Mouse (Mus musculus) thymus, postnatal 10 days (tissue): ENCODE measurements around the gene Sox6.

Experiments
- DNase-seq, 2 experiments: peaks; one replicate each; pipeline ENCODE4 v3.0.0; 2021; ENCODE audit warnings: low spot score in 2 of 2

Sox6 gene

DNA sequence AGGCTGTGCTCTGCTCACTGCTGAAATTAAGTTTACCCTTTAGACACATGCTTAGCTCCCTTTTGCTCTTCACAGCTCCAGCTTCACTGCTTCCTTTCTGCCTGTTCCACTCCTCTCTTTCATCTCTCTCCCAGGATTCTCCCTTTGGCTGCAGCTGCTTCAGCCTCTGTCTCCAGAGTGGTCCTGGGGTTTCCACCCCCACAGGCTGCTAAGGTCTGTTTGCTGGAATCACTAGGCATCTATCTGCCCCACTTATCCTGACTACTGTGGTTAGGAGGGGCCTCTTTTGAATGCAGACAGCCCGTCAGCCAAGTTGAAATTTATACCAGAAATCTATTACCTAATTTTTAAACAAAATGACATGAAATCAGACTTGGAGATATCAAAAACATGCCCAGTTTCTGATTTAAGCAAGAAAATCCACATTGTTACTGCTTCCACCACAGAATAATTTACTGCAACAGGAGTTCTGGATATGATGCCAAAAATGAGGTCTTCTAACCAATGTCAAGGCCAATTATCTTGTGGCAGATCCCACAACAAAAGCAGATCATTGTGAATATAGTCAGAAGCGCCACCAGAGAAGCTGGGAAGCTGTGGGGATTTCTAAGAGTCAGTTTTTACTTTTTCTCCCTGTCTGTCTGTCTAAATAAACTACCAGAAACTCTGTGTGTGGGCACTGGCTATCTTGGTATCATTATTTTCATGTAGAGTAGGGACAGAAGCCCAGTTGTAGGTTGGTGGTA is 552.8 kb downstream of the Sox6 start:
- DNase-seq: no peak

- no peak for DNase-seq
Measured at GRCm38 (mm10) chr7:115477763-115478162, 560.8 kb downstream of the Sox6 start.

DNA sequence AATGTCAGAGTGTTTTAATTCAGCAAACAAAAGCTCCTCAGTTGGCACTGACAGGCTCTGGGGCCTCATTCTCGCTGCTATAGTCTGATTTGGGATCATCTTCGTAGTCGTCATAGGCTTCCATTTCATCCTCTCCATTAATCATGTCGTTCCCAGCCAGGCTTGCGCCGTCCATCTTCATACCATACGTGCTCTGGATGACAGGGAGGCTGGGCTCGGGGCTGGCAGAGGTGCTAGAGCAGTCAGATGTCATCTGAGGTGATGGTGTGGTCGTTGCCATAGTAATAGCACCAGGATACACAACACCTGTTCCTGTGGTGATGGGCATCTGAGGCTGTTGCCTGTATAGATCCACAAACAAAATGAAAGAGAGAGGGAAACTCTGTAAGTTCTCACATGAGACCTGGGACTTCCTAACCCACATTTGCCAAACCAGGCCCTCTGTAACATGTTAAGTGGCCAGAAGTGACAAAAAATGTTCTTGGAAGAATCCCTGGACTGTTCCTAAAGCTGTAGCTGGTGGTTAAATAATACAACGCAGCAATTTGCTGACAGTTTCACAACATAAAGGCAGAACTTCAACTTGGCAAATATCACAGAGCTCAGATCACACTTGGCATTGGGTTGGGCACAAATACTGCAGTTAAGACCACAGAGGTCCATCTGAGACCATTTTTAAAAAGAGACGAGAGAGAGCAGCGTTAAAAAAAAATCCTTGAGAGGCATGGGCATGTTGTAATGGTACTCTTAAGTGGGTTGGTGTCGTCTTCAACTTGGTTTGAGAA is 561.5 kb downstream of the Sox6 start:
- no peak for DNase-seq

DNA sequence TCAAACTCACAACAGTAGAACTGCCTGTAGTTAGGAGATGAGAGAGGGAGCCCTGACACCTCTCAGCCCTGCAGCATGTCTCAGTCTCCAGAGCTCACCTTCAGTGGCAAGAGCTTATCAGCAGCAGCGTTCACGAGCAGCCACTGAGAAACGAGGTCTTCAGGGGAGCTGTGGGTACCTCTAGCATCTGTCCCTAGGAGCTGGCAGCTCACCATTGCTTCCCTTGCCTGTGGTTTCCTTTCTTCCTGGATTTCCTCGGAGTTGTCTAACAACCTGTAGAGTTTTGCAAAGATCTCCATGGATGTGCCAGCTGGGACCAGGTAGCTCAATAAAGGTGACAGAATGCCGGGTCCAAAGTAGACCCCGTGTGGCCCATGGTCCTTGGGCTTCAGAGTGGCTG is 563.4 kb downstream of the Sox6 start:
- DNase-seq: no peak

GRCm38 (mm10) chr7:115474115-115474514 is 564.5 kb downstream of the Sox6 start:
- no peak for DNase-seq

DNA sequence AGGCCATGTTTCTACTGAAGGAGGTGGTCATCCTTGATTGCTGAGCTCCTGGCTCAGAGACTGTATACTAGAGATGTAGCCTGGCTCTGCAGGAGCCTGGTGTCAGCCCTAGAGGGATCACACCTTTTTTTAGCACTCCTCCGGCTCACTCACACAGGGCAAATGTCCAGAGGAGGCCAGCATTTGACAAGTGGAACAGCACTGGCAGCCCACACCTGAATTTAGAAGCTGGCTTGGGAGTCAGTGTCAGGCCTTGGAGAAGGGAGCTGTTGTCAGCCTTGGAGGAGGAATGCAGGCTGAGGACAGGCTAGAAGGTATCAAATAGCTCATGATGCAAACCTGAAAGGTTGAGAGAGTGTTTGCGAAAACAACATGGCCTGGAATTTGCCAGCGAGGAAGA is 565.7 kb downstream of the Sox6 start:
- DNase-seq: no peak

DNA sequence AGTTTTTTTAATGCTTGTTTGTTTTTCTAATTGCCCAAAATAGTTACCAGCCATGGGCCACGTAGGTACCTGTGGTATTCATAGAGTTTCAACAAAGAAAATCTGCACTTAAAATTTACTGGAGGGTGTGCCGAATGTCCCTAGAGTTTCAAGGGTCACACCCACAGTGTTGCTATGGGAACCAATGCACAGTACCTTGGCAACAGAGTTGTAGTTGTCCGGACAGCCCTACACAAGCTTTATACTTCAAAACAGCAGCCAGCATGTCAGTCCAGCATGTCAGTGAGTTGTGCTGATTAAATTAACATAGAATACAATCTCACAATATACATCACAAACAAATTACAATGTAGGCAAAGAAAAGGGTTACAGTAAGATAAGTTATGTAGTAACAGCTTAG is 567.1 kb downstream of the Sox6 start:
- DNase-seq: no peak

DNA sequence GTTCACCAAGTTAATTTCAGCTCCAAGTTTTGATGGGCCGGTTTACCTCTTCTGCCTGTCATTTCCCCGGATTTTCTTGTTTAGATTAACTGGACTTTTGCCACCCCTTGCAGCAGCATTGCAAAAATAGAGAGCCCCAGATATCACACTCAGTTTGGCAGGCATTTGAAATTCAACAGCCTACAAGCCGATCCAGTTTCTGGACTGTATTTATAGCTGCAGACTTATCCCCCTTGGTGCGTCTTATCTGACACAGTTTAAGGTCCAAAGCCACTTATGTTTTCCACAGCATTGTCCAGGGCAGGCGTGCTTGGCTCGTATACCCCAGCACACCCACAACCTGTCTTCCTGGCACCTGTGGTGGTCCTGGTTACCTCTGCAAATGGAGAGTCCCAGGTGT is 571.8 kb downstream of the Sox6 start:
- DNase-seq: no peak

DNA sequence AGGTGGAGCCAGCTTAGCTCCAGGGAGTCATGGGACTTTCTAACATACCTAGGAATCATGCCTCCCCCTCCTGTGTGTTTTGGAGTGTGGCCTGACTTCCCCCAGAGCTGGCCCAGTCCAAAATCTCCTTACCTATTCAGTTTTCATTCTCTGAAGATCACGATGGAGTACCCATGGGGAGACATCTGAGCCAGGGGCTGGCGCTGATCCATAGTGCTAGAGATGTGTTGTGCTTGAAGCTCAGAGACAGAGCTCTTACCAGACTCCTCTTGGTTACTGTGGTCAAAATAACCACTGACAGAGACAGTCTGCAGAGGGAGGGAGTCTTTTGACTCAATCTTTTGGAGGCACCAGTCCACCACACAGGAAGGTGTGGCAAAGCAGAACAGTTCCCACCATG is 575.2 kb downstream of the Sox6 start:
- DNase-seq: no peak

DNA sequence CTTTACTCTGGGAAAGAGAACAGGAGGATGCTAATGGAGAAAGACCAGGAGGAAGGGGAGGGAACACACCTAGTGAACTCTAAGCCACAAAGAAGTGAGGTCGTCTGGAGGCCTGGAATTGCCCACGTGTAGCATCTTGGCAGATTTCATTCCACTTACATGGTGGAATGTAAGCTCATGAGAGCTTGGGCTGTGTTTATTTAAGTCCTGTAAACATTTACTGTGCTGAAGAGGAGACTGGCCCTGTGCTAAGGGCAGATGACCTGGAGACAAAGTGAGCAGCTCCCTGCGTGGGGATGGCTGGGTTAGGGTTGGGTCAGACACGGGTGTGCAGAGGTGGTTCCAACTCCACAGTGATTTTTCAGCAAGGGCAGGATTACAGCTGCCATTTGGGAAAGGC is 576.3 kb downstream of the Sox6 start:
- no peak for DNase-seq

DNA sequence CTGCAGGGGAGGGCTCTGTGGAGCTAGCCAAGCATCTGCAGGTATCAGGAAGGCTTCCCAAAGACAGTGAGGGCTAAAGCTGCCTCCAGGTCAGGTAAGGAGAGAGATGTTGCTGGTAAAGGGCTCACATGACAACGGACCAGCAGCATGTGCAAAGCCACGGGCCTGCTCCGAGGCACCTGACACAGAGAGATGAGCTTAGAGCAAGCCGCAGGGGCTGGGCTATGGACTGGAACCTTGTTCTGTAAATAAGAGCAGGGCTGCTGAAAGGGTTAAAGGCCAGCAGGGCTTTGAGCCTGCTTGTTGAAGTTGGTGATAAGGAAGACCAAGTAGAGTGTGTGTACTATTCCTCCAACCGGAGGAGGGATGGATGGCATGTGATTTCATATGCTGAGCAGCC is 583.6 kb downstream of the Sox6 start:
- DNase-seq: no peak

DNA sequence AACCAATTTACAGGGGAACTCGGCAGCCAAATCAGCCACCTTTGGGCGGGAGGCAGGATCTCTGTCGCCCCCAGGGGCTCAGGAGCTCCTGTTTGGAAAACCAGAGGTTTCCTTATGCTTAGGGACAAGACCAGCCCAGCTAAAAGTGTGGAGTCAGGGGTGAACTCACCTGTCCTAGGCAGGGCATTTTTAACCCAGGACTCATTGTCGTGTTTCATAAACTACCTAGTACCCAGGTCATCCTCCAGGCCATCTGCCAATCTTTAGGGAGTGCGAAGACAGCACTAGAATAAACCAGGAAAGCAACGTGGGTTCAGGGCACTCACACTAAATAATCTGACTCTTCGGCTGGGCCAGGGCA is 584.9 kb downstream of the Sox6 start:
- DNase-seq: no peak

- DNase-seq: peak in 1 of 2 experiments; percentile 38
Measured at GRCm38 (mm10) chr7:115453042-115453712, 585.4 kb downstream of the Sox6 start.

GRCm38 (mm10) chr7:115450431-115451195 is 588.0 kb downstream of the Sox6 start:
- DNase-seq: peak; percentile 55 to 61

- DNase-seq: no peak
Measured at GRCm38 (mm10) chr7:115448403-115449025, 590.1 kb downstream of the Sox6 start.

DNA sequence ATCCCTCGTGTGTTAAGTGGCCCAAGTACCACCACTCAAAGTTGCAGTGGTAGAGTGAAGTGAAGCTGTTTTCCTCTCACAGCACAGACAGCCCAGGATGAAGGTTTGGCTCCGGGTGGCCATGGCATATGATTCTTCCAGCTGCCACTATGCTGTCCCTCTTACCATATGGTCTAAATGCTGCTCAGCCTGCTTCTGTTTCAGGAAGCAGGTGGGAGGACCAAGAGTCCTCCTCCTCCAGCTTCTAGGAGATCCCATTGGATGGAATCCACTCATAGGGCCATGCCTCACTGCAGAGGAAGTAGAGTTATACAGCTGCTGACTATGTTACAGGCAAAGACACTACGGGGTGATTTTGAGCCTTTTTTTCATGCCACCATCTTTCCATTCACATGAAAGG is 591.5 kb downstream of the Sox6 start:
- DNase-seq: no peak

GRCm38 (mm10) chr7:115446481-115447016 is 592.0 kb downstream of the Sox6 start:
- DNase-seq: no peak

- no peak for DNase-seq
Measured at GRCm38 (mm10) chr7:115426161-115426982, 612.2 kb downstream of the Sox6 start.

GRCm38 (mm10) chr7:115422828-115423227 is 615.8 kb downstream of the Sox6 start:
- no peak for DNase-seq

DNA sequence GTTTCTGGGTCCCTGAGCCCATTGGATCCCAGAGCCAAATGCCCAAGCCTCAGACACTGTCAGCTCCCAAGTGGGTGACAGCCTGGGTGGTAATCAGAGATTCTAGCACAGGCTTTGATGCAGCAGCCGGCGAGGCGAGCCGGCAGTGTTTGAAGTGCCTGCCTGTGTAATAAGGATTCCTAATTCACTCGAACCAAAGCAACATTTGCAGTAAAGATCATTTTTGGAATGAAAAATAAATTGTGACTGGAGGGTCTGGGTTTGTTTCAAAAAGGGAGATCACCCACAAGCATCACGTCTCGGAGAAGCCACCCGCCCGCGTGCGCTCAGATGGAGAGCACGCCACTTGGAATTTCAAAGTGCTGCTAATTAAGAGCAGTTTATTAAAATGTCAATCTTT is 617.6 kb downstream of the Sox6 start:
- no peak for DNase-seq
